Mouse (Mus musculus) adrenal gland, adult (tissue): Measurements from ENCODE around the gene H2al1g.
"Not testable (repeated sequence)": the region's sequence is repeated elsewhere in the genome, so short reads cannot be mapped to it uniquely, and the experiment has no call there.

ENCODE experiments used
- DNase-seq, 2 experiments: peaks; one replicate each; pipeline ENCODE4 v3.0.0; 2022 to 2023; ENCODE audit warnings: low spot score in 1 of 2; ENCODE audit not compliant: inconsistent age in 2 of 2

H2al1g gene

GRCm38 (mm10) chrX:11317956-11318355 is at the start of gene H2al1g:
H2al1g (plus strand) TSS chrX:11318256.
- DNase-seq, result not testable (repeated sequence)

DNA sequence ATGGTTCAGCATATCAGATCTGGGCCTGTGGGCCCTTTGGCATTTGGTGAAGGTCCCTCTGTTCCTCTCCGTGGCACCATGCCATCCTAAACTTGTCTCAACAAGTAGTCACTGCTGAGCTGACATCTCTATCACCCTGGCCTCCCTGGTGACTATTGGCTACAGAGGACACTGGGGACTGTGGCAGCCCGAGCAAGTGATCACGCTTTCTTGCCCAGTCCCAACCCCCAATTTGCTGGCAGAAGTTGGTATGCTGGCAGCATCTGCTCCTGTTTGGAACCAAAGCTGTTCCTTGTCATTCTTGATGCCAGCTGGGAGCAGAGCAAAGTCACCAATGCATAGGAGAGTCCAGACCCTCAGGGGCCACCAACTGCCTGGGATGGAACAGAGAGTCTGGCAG is 49.0 kb upstream of the H2al1g start:
- DNase-seq, result peak; percentile 21 to 37

GRCm38 (mm10) chrX:11273190-11273589 is 44.9 kb upstream of the H2al1g start:
- no peak for DNase-seq

- no peak for DNase-seq
Measured at GRCm38 (mm10) chrX:11277083-11277482, 41.0 kb upstream of the H2al1g start.

DNA sequence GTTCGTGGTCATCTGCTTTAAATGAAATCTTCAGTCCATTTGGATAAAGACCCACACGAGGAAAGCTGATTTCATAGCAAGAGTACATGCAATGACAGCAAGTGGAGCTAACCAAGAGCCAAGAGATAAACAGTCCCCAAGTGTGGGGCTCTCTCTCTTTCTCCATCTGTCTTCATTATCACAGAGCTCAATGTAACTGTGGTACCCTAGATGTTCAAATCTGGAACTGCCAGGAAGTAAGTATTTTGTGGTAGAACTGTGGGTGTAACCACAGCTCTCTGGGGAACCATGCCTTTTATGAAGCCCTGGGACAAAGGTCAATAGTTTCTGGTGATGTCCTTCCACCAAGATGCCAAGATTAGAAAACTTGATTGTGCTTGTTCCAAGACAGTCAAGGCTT is 37.3 kb upstream of the H2al1g start:
- no peak for DNase-seq

DNA sequence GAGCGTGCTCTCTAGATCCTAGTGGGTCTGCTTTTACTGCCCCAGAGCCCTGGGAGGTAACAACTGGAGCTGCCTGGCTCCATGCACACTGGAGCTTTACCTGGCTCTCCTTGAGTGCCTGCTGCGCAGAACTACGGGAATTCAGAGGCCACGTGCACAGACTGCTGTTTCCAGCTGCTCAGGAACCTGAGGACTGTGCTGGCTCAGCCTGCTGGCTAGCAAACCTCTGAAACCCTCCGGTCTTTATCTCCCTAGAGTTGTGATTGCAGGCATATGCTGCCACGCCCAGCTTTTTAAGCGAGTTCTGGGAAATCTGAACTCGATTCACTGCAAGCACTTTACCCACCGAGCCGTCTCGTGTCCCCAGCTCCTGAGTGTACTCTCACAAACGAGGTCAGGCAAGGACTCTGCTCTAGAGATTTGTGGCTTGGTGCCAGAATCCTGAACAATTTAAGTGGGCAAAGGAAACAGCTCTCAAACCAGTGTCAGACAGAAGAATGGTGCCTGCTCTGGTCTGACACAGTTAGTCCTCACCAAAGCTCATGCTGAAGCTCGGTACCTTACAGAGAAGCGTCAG is 29.7 kb upstream of the H2al1g start:
- DNase-seq, result peak in 1 of 2 experiments; percentile 45

DNA sequence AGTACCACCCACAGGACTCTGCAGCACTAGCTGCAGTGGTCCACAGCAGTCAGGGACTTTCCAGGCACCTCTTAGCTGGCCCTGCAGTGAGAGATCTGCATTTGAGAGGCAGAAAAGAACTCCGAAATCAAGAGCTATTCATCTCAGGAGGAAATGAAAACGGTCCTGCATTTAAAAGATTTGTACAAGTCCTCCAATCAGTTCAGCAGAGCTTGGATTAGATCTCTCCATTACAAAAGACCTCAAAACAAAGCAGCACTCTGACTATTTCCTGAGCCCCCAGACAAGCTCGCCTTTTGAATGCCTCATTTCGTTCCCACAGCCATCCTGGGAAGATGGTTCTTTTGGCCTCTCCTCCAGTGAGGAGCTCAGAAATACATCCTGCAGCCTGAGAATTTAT is 28.8 kb upstream of the H2al1g start:
- no peak for DNase-seq

GRCm38 (mm10) chrX:11298957-11299356 is 19.1 kb upstream of the H2al1g start, which contains the start of gene H2al1a:
H2al1a (plus strand) TSS chrX:11299257.
- not testable (repeated sequence) for DNase-seq

- not testable (repeated sequence) for DNase-seq
Measured at GRCm38 (mm10) chrX:11302132-11302531, 15.9 kb upstream of the H2al1g start, which contains the start of gene H2al1b. H2al1b (plus strand) TSS chrX:11302432.

DNA sequence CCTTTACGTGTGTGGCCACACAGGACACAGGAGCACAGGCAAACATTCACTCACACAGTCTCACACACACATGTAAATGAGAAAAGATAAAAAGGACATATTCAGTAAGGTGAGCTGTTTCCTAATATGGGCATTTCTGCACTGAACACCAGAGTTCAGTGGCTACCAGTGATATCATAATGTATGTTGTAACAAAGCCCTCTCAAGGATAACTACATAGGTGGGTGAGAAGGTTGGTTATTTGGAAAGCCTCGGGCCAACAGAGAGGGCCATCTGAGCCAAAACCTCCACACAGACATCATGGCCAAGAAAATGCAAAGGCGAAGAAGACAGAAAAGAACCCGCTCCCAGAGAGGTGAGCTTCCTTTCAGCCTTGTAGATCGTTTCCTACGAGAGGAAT is 12.7 kb upstream of the H2al1g start, which contains the start of gene H2al1c:
Gene H2al1c, plus strand, starts transcription at position 301 of the 400 bp plus-strand sequence.
- not testable (repeated sequence) for DNase-seq

DNA sequence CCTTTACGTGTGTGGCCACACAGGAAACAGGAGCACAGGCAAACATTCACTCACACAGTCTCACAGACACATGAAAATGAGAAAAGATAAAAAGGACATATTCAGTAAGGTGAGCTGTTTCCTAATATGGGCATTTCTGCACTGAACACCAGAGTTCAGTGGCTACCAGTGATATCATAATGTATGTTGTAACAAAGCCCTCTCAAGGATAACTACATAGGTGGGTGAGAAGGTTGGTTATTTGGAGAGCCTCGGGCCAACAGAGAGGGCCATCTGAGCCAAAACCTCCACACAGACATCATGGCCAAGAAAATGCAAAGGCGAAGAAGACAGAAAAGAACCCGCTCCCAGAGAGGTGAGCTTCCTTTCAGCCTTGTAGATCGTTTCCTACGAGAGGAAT is 9.5 kb upstream of the H2al1g start, which contains the start of gene H2al1d:
Gene H2al1d, plus strand, starts transcription at position 301 of the 400 bp plus-strand sequence.
- DNase-seq, result not testable (repeated sequence)

- not testable (repeated sequence) for DNase-seq
Measured at GRCm38 (mm10) chrX:11311634-11312033, 6.4 kb upstream of the H2al1g start, which contains the start of gene H2al1e. H2al1e (plus strand) TSS chrX:11311934.

DNA sequence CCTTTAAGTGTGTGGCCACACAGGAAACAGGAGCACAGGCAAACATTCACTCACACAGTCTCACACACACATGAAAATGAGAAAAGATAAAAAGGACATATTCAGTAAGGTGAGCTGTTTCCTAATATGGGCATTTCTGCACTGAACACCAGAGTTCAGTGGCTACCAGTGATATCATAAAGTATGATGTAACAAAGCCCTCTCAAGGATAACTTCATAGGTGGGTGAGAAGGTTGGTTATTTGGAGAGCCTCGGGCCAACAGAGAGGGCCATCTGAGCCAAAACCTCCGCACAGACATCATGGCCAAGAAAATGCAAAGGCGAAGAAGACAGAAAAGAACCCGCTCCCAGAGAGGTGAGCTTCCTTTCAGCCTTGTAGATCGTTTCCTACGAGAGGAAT is 3.2 kb upstream of the H2al1g start, which contains the start of gene H2al1f:
Gene H2al1f, plus strand, starts transcription at position 301 of the 400 bp plus-strand sequence.
- not testable (repeated sequence) for DNase-seq

DNA sequence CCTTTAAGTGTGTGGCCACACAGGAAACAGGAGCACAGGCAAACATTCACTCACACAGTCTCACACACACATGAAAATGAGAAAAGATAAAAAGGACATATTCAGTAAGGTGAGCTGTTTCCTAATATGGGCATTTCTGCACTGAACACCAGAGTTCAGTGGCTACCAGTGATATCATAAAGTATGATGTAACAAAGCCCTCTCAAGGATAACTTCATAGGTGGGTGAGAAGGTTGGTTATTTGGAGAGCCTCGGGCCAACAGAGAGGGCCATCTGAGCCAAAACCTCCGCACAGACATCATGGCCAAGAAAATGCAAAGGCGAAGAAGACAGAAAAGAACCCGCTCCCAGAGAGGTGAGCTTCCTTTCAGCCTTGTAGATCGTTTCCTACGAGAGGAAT is 3.1 kb downstream of the H2al1g start, which contains the start of gene H2al1h:
Gene H2al1h, plus strand, starts transcription at position 301 of the 400 bp plus-strand sequence.
- DNase-seq, result not testable (repeated sequence)

- DNase-seq, result not testable (repeated sequence)
Measured at GRCm38 (mm10) chrX:11324359-11324758, 6.3 kb downstream of the H2al1g start, which contains the start of gene H2al1i. H2al1i (plus strand) TSS chrX:11324659.

DNA sequence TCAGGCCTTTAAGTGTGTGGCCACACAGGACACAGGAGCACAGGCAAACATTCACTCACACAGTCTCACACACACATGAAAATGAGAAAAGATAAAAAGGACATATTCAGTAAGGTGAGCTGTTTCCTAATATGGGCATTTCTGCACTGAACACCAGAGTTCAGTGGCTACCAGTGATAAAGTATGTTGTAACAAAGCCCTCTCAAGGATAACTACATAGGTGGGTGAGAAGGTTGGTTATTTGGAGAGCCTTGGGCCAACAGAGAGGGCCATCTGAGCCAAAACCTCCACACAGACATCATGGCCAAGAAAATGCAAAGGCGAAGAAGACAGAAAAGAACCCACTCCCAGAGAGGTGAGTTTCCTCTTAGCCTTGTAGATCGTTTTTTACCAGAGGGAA is 9.5 kb downstream of the H2al1g start, which contains the start of gene H2al1j:
Gene H2al1j, plus strand, starts transcription at position 301 of the 400 bp plus-strand sequence.
- not testable (repeated sequence) for DNase-seq

DNA sequence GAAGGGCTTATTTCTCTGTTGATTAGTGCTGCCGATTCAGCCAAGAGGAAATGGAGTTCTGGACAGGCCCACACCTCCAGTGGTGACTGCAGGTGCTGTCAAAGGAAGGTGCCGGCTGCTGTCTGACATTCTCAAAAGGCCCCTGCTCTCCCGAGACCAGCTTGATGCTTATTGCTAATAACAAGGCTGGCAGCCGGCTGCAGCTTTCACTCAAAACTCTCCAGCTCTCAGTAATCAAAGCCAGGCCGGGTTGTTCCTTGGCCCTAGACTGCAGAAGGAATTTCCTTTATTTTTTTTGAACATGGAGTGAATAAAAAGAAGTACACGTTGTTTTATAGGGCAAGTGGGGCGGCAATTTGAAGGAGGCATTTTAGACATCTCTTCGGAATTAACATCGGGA is 27.7 kb downstream of the H2al1g start:
- no peak for DNase-seq

- DNase-seq, result no peak
Measured at GRCm38 (mm10) chrX:11346756-11347155, 28.7 kb downstream of the H2al1g start.

DNA sequence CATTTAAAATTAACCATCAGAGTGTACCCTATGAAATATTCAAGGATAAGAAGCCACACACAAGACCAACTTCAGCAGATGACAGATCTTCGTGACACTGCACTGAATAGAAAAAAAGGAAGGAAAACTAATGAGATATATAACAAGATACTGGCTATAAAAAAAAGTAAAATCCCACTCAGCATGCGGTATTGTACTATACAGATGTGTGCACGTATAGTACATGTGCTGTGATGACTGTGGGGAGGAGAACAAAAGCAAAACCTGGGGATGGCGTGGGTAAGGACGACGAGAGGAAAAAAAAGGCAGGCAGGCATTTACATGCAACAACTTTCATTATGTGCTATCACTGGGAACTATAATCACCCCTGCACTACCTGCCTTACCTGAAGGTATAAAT is 42.8 kb downstream of the H2al1g start:
- DNase-seq, result no peak

GRCm38 (mm10) chrX:11361261-11361660 is 43.2 kb downstream of the H2al1g start:
- DNase-seq, result no peak

- DNase-seq, result peak; percentile 3 to 62
Measured at GRCm38 (mm10) chrX:11363890-11364289, 45.8 kb downstream of the H2al1g start.

- DNase-seq, result no peak
Measured at GRCm38 (mm10) chrX:11365151-11365550, 47.1 kb downstream of the H2al1g start.
